Mouse (Mus musculus): Measurements from ENCODE around the gene Cyp2d10. TPM values are rescaled to one million over a fixed set of nuclear protein-coding genes. Genes with fewer than 3 reads are reported as not detected.
"Not testable (repeated sequence)": the region's sequence is repeated elsewhere in the genome, so short reads cannot be mapped to it uniquely, and the experiment has no call there.

Gene Cyp2d10
- polyA plus RNA-seq, 1 experiment from 2014 or later = not detected

DNA sequence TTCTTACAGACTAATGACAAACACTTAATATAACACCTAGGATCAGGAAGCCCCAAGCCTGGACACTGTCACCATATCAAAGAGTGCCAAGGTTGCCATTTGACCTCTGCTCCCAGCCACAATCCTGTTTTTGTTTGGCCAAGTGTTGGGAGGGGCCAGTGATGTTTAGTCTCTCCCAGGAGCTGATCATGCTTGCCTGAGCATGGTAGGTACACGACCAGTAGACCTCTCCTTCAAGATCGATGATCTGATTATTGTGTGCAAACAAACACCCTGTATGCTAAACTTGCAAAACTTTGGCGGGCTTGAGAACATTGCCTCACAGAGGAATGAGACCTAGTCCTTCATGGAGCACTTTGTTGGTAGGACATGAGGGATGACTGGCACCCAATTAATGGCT lies 16.5 kb upstream of the Cyp2d10 start:
- Histone ChIP-seq H3K36me3 (no peaks in the 10 kb centered on the region), H3K9me3 (0 out of 2 replicates have a peak, but pooled peaks cover 2% of the 10 kb centered on the region), H3K27me3 (no peaks in the 10 kb centered on the region), H3K4me2 (replicated peaks) (no peak overlapping the region), H3K27ac (no peak overlapping the region), H3K4me1 (replicated peaks) (no peaks in the 10 kb centered on the region), H3K9ac (replicated peaks) (no peak overlapping the region), H3K4me3 (replicated peaks) (no peak overlapping the region)
- no peak for ATAC-seq
- 87% methylated on average over 3 of the region's 3 CpGs for WGBS

- Histone ChIP-seq H3K9me3 (0 out of 2 replicates have a peak, but pooled peaks cover 2% of the 10 kb centered on the region), H3K4me1 (replicated peaks) (no peaks in the 10 kb centered on the region), H3K9ac (replicated peaks) (no peak overlapping the region), H3K4me2 (replicated peaks) (no peak overlapping the region), H3K27ac (no peak overlapping the region), H3K36me3 (no peaks in the 10 kb centered on the region), H3K4me3 (replicated peaks) (no peak overlapping the region), H3K27me3 (no peaks in the 10 kb centered on the region)
- ATAC-seq = no peak
- WGBS = 79% methylated on average over 4 of the region's 4 CpGs
Measured at GRCm38 (mm10) chr15:82422935-82423334, 15.9 kb upstream of the Cyp2d10 start.

DNA sequence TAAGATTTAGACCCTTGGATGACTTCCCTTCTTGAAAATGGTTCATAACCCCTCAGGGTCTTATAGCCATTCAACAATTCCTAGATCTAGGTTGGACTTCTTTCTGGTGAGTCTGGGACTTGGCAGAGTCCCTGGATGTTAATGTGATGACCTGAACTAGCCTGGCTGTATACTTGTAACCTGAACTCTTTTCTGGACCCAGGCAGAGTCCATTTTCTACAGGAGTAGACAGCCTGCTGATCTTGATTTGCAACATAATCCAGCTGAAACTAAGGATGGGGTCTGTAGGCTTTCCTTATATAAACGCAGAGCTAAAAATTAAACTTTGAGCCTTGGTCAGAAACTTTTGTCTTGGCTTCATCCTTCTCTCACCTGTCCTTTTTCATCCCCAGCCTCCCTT lies 11.6 kb upstream of the Cyp2d10 start:
- no peaks in the 10 kb centered on the region for H3K36me3 ChIP-seq
- no peak overlapping the region for H3K9ac ChIP-seq (replicated peaks)
- H3K4me1 ChIP-seq (replicated peaks) = peaks cover 11% of the 10 kb centered on the region
- H3K4me2 ChIP-seq (replicated peaks) = no peak overlapping the region
- H3K27ac ChIP-seq = no peak overlapping the region
- no peaks in the 10 kb centered on the region for H3K27me3 ChIP-seq
- WGBS = 92% methylated on average over 1 of the region's 1 CpGs
- no peak overlapping the region for H3K4me3 ChIP-seq (replicated peaks)
- ATAC-seq = no peak
- H3K9me3 ChIP-seq = no peaks in the 10 kb centered on the region

DNA sequence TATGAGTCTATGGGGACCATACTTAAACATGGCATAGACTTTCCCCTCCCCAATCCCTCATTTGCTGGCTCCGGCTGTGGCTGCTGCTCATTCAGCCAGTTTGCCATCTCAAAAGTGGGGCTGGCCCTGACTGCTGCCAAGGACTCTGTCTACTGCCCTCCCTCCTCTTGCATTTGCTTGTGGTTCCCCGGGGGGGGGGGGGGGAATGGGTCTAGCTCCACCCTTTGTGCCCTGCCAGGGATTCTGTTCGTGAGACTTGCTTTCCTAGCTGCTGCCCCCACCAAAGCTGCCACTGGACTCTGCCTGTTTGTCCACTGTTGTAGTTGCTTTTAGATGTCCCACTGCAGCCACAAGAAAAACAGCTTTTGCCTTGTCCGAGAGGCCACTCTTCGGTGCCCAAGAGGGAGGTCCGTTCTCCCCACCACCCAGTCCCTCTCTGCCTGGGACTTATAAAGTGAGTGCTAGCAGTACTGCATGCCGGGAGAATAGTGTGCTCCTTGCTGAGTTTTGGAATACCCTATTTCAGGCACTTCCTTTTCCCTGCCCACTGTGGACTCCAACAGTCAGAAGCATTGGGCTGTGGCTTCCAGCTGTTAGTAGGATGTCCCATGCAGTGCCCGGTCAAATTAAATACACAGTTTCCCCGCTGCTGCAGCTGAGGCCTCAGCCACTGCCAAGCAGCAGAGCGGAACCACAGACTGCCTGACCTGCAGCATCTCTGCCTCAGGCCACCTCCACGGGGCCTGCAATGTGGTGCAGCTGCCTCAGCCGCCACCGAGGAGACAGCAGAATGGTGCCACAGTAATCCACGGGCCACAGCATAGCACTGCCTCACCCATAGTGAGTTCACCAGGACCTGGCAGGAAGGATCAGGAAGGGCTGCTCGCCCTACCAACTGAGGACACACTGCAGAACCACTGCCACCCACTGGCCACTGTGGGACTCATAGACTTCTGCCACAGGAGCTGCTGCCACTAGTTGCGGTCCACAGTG lies 10.1 kb upstream of the Cyp2d10 start:
- Histone ChIP-seq H3K4me1 (replicated peaks) (peaks cover 11% of the 10 kb centered on the region), H3K27me3 (no peaks in the 10 kb centered on the region), H3K27ac (no peak overlapping the region), H3K9ac (replicated peaks) (0 out of 2 replicates have a peak overlapping the region, but pooled peaks have one; percentile 36), H3K4me3 (replicated peaks) (no peak overlapping the region), H3K9me3 (no peaks in the 10 kb centered on the region), H3K4me2 (replicated peaks) (peak overlapping the region; percentile 3), H3K36me3 (no peaks in the 10 kb centered on the region)
- 21% methylated on average over 16 of the region's 16 CpGs for WGBS
- peak; percentile 89 for ATAC-seq

DNA sequence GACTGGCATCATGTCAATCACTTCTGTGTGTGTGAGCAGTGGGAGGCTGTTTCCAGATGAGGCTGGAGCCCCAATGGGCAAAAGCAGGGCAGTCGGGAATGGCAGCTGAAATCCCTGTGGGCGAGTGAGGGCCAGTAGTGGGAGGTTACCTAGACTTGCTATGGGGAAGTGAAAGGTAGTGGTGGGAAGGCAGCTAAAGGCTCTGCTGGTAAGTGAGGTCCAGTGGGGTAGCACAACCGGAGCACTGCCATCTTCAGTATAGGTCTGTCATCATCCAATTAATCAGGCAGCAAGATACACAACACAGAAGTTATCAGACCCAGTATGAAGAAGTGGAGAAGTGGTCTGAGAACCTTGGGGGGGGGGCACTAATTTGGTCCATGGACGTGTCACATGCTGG lies 541 bp upstream of the Cyp2d10 start:
- Histone ChIP-seq H3K4me2 (replicated peaks) (no peak overlapping the region), H3K4me3 (replicated peaks) (no peak overlapping the region), H3K27ac (no peak overlapping the region), H3K27me3 (no peaks in the 10 kb centered on the region), H3K4me1 (replicated peaks) (no peaks in the 10 kb centered on the region), H3K9me3 (no peaks in the 10 kb centered on the region), H3K9ac (replicated peaks) (no peak overlapping the region), H3K36me3 (no peaks in the 10 kb centered on the region)
- no peak for ATAC-seq
- 80% methylated on average over 4 of the region's 4 CpGs for WGBS

- no peak for ATAC-seq
- Histone ChIP-seq H3K4me2 (replicated peaks) (no peak overlapping the region), H3K9me3 (no peaks in the 10 kb centered on the region), H3K9ac (replicated peaks) (no peak overlapping the region), H3K27ac (no peak overlapping the region), H3K27me3 (no peaks in the 10 kb centered on the region), H3K36me3 (no peaks in the 10 kb centered on the region), H3K4me3 (replicated peaks) (no peak overlapping the region), H3K4me1 (replicated peaks) (no peaks in the 10 kb centered on the region)
- 96% methylated on average over 3 of the region's 3 CpGs for WGBS
Measured at GRCm38 (mm10) chr15:82404163-82404562, 2.8 kb downstream of the Cyp2d10 start.

GRCm38 (mm10) chr15:82403606-82404005 lies 3.4 kb downstream of the Cyp2d10 start:
- H3K4me2 ChIP-seq (replicated peaks) = no peak overlapping the region

DNA sequence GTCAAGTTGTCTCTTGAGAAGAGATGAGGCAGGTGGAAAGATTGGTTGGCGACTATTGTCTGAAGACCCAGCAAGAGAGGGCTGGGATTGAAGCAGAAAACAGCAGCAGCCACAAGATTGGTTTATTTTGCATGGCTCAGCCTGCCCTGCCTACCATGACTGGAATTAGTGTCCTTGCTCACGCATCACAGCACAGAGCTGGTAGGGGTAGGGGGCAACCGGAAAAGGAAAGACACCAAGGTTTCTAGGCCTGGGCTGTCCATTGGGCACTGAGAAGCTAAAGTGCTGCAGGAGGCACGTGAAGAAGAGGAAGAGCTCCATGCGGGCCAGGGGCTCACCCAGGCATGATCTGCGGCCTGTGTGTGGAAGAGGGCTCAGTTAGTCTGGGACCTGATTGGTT lies 4.3 kb downstream of the Cyp2d10 start:
- Histone ChIP-seq H3K27me3 (no peaks in the 10 kb centered on the region), H3K9ac (replicated peaks) (no peak overlapping the region), H3K9me3 (no peaks in the 10 kb centered on the region), H3K4me2 (replicated peaks) (no peak overlapping the region), H3K4me3 (replicated peaks) (no peak overlapping the region), H3K36me3 (no peaks in the 10 kb centered on the region), H3K27ac (no peak overlapping the region), H3K4me1 (replicated peaks) (no peaks in the 10 kb centered on the region)
- 81% methylated on average over 6 of the region's 6 CpGs for WGBS
- ATAC-seq = no peak

More at GRCm38 (mm10) chr15:82403606-82404005, 3.4 kb downstream of the Cyp2d10 start:
- Histone ChIP-seq H3K9me3 (no peaks in the 10 kb centered on the region), H3K4me1 (replicated peaks) (no peaks in the 10 kb centered on the region), H3K27me3 (no peaks in the 10 kb centered on the region), H3K9ac (replicated peaks) (no peak overlapping the region), H3K4me3 (replicated peaks) (no peak overlapping the region), H3K27ac (no peak overlapping the region), H3K36me3 (no peaks in the 10 kb centered on the region)
- WGBS = 94% methylated on average over 9 of the region's 9 CpGs
- no peak for ATAC-seq

DNA sequence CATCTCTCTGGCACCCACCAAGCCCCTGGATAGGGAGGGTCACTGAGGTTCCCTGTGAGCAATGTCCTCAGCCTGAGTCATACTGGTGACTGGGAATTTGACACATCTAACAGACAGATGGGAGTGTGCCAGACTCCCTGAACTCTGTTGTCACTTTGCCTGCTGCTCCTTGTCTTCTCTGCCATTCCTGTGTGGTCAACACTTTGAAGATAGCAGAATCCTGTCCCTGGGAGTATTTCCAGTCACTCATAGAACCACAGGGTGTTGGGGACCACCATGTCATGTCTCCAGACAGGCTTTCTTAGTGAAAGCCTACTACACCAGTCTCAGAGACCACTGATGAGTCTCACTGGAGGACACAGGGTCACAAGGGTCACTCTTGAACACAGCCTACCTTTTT lies 4.9 kb downstream of the Cyp2d10 start:
- no peak for ATAC-seq
- Histone ChIP-seq H3K36me3 (no peaks in the 10 kb centered on the region), H3K4me3 (replicated peaks) (no peak overlapping the region), H3K4me2 (replicated peaks) (no peak overlapping the region), H3K9me3 (no peaks in the 10 kb centered on the region), H3K9ac (replicated peaks) (no peak overlapping the region), H3K27me3 (no peaks in the 10 kb centered on the region), H3K27ac (no peak overlapping the region), H3K4me1 (replicated peaks) (no peaks in the 10 kb centered on the region)

GRCm38 (mm10) chr15:82401516-82401915 lies 5.5 kb downstream of the Cyp2d10 start:
- WGBS = 23% methylated on average over 2 of the region's 2 CpGs
- H3K9ac ChIP-seq (replicated peaks) = no peak overlapping the region
- H3K4me2 ChIP-seq (replicated peaks) = no peak overlapping the region
- ATAC-seq = no peak
- H3K9me3 ChIP-seq = no peaks in the 10 kb centered on the region
- no peaks in the 10 kb centered on the region for H3K36me3 ChIP-seq
- no peaks in the 10 kb centered on the region for H3K4me1 ChIP-seq (replicated peaks)
- no peak overlapping the region for H3K4me3 ChIP-seq (replicated peaks)
- no peaks in the 10 kb centered on the region for H3K27me3 ChIP-seq
- no peak overlapping the region for H3K27ac ChIP-seq

DNA sequence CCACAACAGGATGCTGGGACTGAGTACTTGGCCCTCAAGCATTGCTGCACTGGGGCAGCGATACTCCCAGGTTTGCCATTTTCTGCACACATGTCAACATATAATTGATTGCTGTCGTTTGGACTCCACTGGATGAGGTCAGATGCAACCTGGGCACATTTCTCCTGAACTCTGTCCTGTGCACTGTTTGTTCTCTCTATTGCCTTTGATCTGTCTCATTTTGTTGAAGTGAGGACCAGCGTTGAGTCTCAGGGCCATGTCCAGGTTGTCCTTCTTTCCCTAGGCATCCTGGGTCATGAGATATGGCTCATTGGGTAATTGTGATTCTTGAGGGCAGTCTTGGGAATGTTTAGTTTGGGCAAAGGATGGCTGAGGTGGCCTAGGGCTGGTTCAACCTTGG lies 11.0 kb downstream of the Cyp2d10 start:
- not testable (repeated sequence) for ATAC-seq
- WGBS = 90% methylated on average over 3 of the region's 3 CpGs

DNA sequence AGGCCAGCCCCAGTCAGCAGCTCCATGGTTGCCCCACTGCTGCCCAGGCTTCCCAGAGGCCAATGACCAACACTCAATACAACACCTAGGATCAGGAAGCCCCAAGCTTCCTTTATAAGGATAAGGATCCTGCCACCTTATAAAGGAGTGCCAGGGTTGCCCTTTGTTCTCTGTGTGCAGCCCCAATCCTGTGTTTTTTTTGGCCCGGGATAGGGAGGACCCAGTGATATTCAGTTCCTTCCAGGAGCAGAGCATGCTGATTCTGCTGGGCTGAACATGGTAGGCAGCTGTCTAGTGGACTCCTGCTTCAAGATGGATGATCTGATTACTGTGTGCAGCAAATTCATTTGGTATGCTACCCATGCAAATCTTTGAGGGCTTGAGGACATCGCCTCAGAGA lies 13.1 kb downstream of the Cyp2d10 start, which contains the start of gene Cyp2d11:
Gene Cyp2d11, minus strand, starts transcription at position 101 of the 400 bp plus-strand sequence.
- not testable (repeated sequence) for ATAC-seq; H3K36me3 ChIP-seq; H3K27ac ChIP-seq; H3K9me3 ChIP-seq; H3K4me2 ChIP-seq (replicated peaks); H3K4me3 ChIP-seq (replicated peaks); H3K27me3 ChIP-seq; H3K4me1 ChIP-seq (replicated peaks); H3K9ac ChIP-seq (replicated peaks)
- 90% methylated on average over 2 of the region's 2 CpGs for WGBS

More for the DNA sequence above, 11.0 kb downstream of the Cyp2d10 start:
- not testable (repeated sequence) for H3K9ac ChIP-seq (replicated peaks); H3K9me3 ChIP-seq; H3K4me1 ChIP-seq (replicated peaks); H3K36me3 ChIP-seq; H3K27me3 ChIP-seq; H3K27ac ChIP-seq; H3K4me2 ChIP-seq (replicated peaks); H3K4me3 ChIP-seq (replicated peaks)

Measured in midbrain, embryonic 13.5 days (tissue).